Mouse (Mus musculus): ENCODE results near the gene Doc2a.
"Not testable (repeated sequence)": the region's sequence is repeated elsewhere in the genome, so short reads cannot be mapped to it uniquely, and the experiment has no call there.

Doc2a gene

DNA sequence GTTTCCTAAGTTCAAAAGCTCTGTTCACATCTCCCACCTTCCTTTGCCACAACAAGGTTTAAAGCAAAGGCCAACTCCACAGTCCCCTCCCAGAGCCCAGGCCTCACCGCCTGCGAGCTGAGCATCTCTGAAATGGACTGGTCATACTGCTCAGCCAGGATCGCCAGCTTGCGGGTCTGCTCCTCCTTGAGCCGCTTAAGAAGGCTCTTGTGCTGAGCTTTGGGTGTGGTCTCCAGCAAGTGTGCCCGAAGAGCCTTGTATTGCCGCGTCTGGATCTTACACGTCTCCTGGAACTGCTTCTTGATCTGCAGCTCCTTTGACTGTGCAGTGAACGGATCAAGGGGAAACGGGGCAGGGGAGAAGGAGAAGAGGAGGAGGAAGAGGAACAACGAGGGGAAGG is 20.8 kb downstream of the Doc2a start:
- DNase-seq (ENCODE audit: low read depth) = no peak

DNA sequence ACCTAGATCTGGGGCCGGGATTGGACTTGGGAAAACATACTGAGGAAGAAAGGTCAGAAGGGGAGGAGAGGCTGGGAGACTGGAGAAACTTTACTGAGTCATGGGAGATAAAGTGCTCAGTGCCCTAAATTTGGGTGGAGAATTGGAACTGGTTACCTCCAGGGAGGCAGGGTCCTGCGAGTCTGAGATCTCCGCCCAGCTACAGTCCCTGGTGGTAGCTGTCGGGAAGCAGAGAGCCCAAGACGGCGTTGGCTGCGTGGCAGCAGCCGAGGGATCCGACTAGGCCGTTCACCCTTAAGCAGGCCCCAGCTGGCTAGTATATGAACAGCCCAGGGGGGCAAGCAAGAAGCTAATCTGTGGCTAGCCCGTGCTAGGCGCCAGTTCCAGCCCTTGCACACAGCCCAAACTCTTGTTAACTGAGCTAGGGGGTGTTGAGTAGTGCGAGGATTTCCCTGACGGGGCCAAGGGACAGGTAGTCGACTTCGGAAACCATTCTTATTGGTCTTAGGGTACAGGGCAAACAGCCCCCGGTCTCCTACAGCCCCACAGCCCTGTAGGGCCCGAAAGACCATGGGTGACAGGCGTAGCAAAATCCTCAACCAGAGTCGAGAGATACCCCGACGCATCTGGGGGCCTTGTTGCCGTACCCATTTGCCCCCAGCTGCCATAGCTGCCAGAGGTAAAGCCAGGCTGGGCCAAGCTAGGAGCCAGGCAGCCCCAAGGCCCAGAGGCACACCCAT is 22.7 kb downstream of the Doc2a start:
- no peak for DNase-seq (ENCODE audit: low read depth)

DNA sequence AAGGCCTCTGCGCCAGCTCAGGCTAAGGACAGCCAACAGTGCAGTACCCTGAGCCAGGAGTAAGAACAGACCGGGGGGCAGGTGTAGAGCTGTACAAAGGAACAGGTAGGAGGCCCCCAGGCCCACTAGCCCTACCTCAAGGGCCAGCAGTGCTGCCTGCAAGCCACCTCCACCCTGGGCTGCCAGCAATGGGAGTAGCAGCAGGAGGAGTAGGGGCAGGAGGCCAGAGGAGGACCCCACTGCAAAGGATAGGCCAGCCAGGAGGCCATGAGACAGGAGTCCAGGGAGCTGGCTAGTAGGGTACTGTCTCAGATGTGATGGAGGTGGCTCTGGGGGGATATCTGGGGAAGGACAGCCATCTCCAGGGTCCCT is 23.3 kb downstream of the Doc2a start:
- no peak for DNase-seq (ENCODE audit: low read depth)

DNA sequence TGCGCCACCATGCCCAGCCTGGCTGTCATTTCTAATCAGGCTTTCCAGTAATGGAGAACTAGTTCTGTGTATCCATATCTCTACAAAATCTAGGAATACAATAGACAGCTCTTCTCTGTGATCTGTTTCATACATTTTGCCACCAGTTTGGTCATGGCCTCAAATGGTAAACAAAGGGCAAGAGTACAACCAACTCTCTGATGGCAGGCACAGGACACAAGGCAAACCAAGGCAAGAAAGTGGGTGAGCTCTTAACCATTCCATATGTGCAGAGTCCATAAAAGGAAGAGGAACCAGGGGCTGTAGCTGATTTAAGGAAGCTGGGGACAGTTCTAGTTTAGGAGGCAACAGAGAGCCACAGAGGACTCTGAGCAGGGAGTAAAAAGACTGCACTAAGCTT is 30.0 kb downstream of the Doc2a start:
- DNase-seq (ENCODE audit: low read depth) = no peak

DNA sequence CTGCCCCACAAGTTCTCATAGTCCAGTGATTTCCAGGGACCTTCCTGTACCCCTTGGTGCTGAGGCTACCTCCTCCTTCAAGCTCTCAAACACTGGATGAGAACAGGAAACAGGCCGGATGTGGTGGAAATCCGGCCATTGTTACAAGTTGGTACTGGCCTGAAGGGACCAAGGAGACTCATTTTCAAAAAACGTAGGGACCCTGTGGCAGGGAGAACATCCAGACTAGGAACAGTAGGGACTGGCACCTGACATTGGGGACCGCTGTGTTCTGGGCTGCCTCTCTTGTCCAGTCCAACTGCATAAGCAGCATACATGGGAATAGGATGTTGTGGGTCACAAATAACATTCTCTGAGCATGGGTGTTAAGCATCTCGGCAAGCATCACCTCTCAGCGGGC is 33.8 kb downstream of the Doc2a start:
- DNase-seq (ENCODE audit: low read depth) = no peak

DNA sequence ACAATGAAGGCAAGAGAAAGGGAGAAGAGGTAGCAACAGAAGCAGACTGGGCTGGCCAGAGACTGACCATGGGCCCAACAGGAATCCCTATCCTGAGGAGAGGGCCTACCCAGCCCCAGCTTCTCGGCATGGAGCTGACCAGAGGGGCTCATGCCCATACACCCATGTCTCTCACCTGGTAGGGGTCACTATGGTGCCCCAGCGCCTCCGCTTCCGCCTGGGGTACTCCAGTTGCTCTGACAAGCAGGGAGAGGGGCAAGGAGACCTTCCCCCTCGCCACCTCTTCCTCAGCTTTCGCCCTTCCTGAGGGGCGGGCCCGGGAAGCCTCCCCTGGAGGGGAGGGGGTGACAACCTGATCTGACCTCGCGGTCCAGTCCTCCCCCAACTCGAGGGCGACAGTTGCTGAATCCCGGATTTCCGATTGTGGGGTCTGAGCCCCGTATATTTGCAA is 36.5 kb downstream of the Doc2a start:
- no peak for DNase-seq (ENCODE audit: low read depth)

DNA sequence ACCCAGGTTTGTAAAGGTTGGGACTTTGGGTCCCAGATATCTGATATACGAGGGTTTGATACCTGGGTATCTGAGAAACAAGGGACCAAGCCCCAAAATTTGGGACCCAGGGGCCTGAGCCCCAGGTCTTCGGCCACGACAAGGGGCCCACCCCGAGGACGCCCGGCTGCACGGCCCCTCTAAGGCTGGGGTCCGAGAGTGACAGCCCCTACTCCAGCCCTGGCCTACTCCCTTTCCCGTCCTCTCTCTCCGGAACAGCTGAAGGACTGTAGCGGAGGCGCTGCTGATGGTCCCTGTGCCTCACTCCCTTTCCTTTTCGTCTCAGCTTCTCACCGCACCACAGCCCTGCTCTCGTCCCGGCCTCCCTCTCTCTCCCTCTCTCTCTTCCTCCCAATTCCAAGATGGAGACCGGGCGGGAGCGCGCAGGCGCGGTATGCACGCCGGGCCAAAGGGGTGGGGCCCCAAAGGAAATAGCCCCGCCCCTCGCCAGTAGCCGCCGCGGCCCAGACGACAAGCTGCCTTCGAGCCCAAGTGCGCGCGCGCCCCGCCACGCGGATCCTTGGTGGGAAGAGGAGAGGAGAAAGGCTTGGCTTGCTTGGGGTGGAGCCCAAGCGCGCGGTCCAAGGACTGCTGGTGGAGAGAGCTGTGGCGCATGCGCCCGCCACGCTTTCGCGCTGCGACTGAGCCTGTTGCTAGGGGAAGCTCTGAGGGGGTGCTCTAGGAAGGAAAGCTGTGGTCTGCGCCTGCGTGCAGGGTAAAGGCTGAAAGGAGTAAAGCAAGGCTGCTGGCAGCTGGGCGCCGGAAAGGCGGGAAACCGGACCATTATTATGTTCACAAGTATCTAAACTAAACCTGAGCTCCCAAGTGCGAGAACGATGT is 37.3 kb downstream of the Doc2a start, which contains the start of gene Taok2:
TSS of gene Taok2 (minus strand) at position 418 of the 879 bp plus-strand sequence.
- DNase-seq (ENCODE audit: low read depth) = peak; percentile 95

DNA sequence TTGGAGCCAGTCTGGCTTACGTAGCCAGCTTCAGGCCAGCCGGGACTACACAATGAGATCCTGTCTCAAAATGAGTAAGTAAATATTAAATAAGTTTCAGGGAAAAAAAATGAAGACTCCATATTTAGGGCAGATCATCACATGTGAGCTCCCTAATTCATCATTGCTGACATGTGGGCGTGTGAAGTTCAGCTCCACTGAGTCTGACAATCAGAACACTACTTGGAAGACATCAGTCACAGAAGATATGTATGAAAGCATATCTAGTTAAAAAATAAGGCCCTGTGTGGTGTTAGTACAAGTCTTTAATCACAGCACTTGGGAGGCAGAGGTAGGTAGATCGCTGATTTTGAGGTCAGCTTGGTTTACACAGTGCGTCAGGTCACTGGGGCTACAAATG is 40.1 kb downstream of the Doc2a start:
- no peak for DNase-seq (ENCODE audit: low read depth)

DNA sequence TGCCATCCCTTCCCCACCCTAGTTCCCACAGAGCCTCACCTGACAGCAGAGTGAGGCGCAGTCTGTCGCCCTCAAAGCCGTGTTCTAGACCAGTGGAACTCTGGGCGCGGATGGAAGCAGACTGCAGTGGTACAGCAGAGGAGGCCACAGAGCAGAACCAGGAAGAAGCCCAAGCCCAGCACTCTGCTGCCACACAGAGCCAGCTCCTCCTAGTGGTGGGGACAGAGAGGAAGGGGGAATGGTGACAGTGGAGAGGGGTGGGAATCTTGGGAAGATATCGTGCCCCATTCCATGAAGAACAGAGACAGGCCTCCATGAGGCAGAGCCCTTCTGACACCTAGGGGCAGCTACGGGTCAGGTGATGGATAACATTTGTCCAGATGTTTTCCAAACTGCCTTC is 41.6 kb downstream of the Doc2a start:
- no peak for DNase-seq (ENCODE audit: low read depth)

DNA sequence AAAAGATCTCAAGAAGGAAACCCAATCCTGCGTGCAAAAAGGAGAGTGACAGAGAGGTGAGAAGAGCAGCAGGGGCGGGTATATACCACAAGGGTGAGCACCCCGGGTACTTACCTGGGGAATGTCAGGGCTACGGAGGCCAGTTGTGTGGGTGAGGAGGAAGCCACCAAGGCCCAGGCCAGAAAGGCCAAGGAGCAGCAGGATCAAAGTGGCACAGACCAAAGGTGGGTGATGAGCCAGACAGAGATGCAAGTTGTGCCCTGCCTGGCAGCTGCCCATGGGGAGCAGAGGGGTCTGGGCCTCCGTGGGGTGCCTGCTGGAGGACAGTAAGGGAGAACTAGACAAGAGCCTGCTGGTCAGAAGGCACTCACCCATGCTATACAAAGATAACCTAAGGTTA is 49.7 kb downstream of the Doc2a start:
- no peak for DNase-seq (ENCODE audit: low read depth)

DNA sequence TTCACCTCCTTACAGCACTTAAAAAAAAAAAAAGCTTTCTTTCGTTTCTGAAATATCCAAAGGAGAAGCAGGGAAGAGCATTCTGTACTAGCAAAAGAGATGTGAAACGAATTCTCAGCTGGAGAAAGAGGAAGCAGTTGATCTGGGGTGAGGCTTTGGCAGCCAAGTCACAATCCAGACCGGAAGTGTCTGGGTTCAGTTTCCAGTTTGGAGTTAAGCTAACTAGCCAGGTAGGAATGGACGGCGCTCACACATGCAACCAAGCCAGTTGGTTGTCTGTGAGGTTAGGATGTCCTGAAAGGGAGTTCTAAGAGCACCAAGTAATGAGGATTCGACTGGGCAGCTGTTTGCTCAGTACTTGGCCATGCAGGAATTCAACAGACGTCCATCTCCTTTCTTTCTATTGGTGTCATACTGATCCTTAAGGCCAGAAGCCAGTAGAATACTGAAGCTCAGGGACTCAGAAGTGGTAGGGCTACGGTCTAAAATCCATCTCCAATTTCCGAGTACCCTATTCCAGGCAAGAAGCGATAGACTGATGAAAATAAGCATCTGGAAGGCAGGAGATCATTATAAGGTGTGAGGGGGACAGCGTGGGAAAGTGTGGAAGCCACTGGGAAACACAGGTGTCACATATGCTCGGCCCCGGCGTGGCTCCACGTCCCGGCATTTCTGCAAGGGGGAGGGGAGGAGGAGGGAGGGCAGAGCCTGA is 50.3 kb downstream of the Doc2a start:
- peak; percentile 27 for DNase-seq (ENCODE audit: low read depth)

DNA sequence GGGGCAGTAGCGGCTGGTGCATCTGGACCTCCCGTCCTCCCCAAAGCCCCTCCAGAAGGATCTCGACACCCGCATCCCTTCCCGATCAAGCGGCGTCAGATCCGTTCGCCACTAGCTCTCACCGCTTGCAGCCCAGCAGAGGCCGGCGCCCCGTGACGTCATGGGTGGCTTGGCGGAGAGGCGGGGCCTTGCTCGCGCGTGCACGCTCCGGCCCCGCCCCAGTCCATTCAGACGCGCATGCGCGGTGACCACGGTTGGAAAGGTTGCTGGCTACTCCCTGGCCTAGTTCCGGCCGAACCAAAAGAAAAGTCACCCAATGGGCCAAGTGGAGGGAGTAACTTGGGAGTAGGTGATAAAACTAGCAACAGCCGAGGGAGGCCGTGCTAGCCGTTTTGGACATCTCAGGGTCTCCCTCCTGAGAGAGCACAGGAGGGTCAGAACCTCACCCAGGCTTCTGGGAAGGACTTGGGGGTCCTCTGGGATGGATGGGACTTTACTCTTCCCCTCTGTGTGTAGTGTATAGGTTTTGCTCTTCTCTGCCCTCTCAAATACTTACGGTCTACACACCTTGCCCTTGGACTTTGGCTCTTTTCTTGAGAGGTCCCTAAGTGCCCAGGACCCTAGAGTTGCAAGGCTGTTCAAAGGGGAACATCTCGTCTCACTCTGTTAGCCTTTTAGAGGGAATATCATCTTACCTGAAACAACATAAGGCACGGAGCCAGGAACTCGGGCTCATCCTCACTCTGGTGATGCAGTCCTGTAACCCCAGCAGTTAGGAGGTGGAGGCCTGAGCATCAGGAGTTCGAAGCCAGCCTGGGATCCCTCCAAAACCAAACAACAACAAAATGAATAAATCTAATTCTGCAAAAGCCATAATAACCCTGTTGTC is 51.1 kb downstream of the Doc2a start:
- DNase-seq (ENCODE audit: low read depth) = peak; percentile 86

DNA sequence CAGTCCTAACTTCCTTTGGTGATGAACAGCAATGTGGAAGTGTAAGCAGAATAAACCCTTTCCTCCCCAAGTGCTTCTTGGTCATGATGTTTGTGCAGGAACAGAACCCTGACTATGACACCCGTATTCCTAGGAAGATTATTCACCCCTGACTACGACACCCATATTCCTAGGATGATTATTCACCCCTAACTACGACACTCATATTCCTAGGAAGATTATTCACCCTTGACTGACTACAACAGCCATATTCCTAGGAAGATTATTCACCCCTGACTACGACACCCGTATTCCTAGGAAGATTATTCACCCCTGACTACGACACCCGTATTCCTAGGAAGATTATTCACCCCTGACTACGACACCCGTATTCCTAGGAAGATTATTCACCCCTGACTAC is 52.6 kb downstream of the Doc2a start:
- not testable (repeated sequence) for DNase-seq (ENCODE audit: low read depth)
